Mouse (Mus musculus) myocyte (in vitro differentiated cells): ENCODE measurements around the gene Chtop.

ENCODE experiments used
- MYOD1 ChIP-seq, 3 experiments: IDR thresholded peaks; one replicate each; pipeline ENCODE4 v1.6.1; 2011; ENCODE audit warnings: control low read depth in 2 of 3, low read depth in 2 of 3, mild to moderate bottlenecking in 2 of 3, moderate library complexity in 1 of 3; ENCODE audit not compliant: insufficient read length in 2 of 3, control insufficient read depth in 1 of 3
- POLR2A ChIP-seq: IDR thresholded peaks from one replicate; pipeline ENCODE4 v1.6.1; 2011; ENCODE audit warnings: low read depth, mild to moderate bottlenecking, control low read depth, moderate library complexity; ENCODE audit not compliant: insufficient read length
- USF1 ChIP-seq: IDR thresholded peaks from one replicate; pipeline ENCODE4 v1.6.1; 2011; ENCODE audit warnings: low read depth, mild to moderate bottlenecking, control low read depth, moderate library complexity

- TF ChIP-seq POLR2A, result no peak
- TF ChIP-seq USF1, result no peak
- TF ChIP-seq MYOD1 (IDR thresholded peaks at IDR 0.05; ENCODE audit: control insufficient read depth in 1 of 3, insufficient read length in 2 of 3, low read depth in 2 of 3), result no peak
Observed at GRCm38 (mm10) chr3:90491350-90491749, 17.9 kb downstream of the Chtop start.
